Mouse (Mus musculus) common myeloid progenitor, adult 5-6 weeks (primary cell): Measurements from ENCODE around the gene Rnf225. TPM values are rescaled to one million over a fixed set of nuclear protein-coding genes. Genes with fewer than 3 reads are reported as not detected.
"Not testable (repeated sequence)": the region's sequence is repeated elsewhere in the genome, so short reads cannot be mapped to it uniquely, and the experiment has no call there.

Experiments used
- ATAC-seq: replicated peaks from 2 replicates; pipeline ENCODE4 v1.8.0; 2016; ENCODE audit warnings: low read depth, mild to moderate bottlenecking, moderate TSS enrichment, inconsistent platforms; ENCODE audit not compliant: poor library complexity, severe bottlenecking
- total RNA-seq: library from RNA; stranded (forward); fragments of 200-1000, 187-1606 nt; gene quantifications from 2 replicates; pipeline ENCODE4 v1.2.3, GENCODE M21; 2017

The Rnf225 gene
- 0.24 and 0.55 TPM in 2 replicates for total RNA-seq

DNA sequence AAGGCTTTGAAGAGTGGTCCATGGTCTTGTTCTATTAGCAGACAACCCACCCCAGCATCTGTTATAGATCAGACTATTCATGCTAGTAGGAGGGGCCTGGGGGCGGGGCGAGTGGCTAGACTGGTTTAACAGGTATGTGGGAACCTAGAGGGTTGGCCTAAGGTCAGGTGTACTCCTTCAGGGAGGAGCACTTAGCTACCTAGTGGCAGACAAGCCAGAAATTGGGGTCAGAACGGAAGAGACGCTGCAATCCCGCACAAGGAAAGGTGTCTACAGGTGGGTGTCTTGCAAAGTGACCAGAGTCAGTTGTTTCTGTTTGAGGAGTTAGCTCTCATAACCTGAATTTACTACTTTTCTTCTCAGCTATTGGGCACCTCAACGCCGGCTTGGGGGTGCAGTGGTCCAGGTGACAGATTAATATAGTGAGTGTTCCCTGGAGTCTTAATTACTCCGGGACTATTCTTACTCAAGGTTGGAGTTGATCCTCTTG lies at the start of gene Rnf225:
Rnf225 (plus strand) TSS at position 226 of the 490 bp plus-strand sequence.
- ATAC-seq = no peak

DNA sequence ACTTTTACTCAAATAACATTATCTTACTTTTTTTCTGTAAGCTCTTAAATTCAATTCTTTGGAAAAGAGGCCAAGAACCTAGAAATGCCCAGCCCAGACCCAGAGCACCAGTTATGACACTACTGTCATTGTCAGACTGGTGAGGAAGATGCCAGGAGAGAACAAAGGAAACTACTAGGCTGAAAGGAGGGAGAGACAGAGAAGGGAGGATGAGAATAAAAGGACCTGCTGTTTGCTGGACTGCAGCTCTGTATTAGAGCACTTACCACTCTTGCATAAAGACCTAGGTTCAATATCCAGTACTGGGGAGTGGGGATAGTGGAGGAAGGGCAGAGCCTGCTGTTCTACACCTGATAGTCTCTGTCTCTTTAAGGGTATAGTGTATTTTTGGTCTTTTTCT lies 47.2 kb upstream of the Rnf225 start:
- ATAC-seq = no peak

GRCm38 (mm10) chr7:12880497-12880896 lies 46.7 kb upstream of the Rnf225 start:
- not testable (repeated sequence) for ATAC-seq

DNA sequence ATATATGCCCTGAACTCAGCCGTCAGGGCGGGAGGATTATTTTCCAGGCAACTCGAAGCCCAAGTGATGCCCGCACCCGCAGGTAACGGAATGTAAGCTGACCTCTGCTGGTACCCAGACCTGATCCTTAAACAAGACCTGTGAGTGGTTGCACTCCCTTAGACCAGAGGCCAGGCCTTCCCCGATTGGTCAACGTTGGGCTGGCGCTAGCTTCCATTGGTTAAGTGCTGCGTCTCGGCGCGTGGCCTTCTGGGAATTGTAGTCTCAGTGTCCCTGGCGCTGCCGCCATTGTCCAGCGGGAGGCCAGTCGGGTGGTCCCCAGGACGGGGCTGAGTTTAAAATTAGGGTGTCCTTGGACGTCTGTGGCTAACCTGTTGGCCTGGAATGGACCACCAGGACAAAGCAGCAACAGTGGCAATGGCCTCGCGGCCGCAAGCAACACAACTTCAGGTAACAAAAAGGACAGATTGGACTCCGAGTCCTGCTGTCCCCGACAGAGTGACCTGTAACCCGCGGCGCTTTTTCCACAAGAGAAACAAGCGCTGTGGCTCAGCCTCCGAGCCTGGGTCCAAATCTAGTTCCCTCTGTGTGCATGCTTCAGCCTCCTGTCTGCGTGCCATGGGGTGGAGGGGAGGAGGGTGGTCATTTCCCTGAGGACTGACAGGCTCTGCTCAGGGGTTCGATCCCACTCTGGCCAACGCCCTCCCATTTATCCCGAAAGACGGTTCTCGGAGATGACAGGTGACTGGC lies 46.1 kb upstream of the Rnf225 start, which contains the start of gene Zfp128:
Zfp128 (plus strand) TSS at position 267 of the 750 bp plus-strand sequence.
- ATAC-seq = peak; percentile 100

GRCm38 (mm10) chr7:12886563-12887266 lies 40.5 kb upstream of the Rnf225 start:
- 0 out of 2 replicates have a peak, but pooled peaks have one; percentile 11 for ATAC-seq

- ATAC-seq = peak; percentile 79
Measured at GRCm38 (mm10) chr7:12887585-12887984, 39.6 kb upstream of the Rnf225 start.

- no peak for ATAC-seq
Measured at GRCm38 (mm10) chr7:12890928-12891327, 36.3 kb upstream of the Rnf225 start.

DNA sequence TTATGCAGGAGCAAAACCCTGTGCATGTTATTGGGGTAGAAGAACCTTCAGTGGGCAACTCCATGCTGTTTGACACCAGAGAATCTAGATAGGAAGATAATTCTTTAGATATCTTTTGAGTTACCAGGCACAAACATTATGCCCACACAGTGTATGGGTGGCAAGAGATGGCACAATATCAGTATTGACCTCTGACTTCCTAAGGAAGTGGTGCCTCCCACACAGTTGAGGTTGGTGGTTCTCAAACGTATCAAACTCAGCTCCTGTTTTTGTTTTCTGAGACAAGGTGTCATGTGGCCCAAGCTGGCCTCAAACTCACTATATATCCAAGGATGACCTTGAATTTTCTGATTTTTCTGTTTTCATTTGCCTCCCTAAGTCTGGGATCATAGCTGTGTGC lies 35.9 kb upstream of the Rnf225 start:
- no peak for ATAC-seq

DNA sequence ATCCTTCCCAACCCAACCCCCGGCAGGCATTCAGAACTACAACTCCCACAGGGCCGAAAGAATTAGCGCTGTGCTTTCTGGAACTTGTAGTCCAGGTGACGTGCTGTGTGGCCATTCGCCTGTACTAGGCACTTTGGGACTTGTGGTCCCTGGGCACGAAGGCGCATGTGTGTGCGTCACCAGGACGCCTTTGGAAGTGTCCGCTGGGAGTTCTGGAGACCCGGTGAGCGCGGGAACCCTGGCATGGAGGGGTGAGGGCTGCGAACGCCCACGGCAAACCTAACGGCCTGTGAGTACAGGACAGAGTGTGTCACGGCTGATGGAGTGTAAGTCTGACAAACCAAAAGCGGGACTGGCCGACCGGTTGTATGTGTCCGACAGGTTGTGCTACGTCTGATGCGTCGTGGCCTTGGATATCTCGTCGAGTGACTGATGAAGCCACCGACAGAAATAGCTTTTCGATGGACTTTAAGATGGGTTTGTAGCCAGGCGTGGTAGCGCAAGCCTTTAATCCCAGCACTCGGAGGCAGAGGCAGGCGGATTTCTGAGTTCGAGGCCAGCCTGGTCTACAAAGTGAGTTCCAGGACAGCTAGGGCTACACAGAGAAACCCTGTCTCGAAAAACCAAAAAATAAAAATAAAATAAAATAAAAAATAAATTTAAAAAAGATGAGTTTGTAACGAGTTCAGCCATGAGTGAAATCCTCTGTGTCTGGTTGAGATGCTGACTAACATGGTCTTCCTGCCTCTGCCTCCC lies 29.4 kb upstream of the Rnf225 start, which contains the start of gene Zscan22:
Zscan22 (plus strand) TSS at position 161 of the 756 bp plus-strand sequence.
- ATAC-seq = peak; percentile 100

DNA sequence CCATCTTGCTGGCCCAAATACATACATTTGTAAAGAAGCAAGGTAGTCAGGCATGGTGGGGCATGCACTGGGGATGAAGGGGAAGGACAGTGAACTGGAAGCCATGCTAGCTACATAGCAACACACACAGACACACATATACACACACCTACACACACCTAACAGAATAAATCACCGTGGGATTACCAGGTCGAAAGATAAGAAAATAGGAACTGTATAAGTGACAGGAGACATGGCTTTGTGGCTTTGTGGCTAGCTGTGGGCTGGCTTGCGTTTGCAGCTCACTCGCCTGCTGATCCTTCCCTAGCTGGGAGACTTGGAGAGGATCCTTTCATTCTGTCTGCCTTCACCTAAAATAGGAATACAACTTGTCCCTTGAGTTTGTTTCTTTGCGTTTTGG lies 25.7 kb upstream of the Rnf225 start:
- ATAC-seq = no peak

DNA sequence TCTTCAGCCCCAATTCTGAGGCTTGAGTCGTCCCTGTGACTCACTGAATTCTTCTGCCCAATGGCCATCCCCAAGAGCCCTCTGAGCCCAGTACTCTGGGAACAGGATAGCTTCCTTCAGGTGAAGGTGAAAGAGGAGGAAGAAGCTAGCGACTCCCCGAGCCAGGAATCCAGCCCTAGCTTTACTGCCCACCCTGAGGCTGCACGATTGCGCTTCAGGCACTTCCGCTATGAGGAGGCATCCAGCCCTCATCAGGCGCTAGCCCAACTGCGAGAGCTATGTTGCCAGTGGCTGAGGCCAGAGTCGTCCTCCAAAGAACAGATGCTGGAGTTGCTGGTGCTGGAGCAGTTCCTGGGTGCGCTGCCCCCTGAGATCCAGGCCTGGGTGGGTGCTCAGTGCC lies 23.6 kb upstream of the Rnf225 start:
- ATAC-seq = peak; percentile 94

DNA sequence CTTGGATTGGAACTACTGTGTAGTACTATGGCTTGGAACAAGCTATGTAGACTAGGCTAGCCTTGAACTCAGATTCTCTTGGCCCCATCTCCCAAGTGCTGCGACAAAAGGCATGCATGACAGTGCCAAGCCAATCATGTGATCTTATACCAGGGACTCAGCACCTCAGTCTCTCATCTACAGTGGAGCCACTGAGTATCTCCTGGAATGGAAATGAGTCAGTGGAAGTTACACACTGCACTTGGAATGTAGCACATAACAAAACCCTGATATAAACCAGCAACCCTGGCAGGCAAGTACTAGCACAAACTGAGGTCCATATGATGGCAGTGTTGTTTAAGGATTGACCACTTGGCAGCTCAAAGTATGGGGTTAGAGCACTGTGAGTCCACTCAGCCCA lies 22.1 kb upstream of the Rnf225 start:
- ATAC-seq = no peak

DNA sequence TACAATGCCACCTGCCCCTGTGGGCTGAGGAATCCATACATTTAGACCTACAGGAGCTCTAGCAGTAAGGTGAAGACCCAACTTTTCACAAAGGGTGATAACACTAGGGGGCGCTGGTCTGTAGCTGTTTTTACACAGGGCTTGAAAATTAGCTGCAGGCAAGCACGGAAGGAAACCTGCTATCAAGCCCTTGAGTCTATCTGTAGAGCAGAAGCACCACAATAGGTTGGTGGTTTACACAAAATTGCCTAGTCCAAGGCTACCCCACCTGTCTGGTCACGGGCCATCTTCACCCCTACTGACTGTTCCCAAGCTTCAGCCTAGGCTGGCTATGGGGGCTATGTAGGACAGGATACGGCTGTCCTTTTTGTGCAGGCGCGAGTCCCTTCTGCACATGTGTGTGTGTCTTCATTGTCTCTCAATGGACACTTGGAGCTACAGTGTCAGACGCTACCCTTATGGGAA lies 17.7 kb upstream of the Rnf225 start:
- peak; percentile 67 for ATAC-seq

DNA sequence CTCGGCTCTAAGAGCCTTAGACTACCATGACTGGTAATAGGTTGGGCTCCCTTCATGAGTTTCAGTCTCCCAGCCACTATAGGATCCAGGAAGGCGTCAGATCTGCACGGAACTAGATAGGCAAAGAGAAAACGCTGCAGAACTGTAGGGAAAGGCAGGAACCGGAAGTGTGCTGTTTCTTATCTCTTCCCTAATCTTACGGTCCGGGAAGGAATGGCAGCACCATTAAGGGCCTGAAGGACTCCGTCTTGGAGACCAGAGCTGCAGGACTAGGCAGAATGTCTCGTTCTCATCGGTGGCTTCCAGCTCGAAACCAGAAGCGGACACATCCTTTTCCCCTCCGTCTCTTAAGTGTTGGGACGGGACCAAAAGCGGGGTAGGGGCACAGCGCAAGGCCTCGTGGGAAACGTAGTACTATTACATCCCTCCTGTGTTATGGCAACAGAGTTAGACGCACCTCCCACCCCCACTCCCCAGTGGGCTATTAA lies 17.0 kb upstream of the Rnf225 start:
- peak; percentile 79 for ATAC-seq

GRCm38 (mm10) chr7:12913556-12913955 lies 13.7 kb upstream of the Rnf225 start:
- ATAC-seq = no peak

GRCm38 (mm10) chr7:12920495-12920894 lies 6.7 kb upstream of the Rnf225 start:
- ATAC-seq = not testable (repeated sequence)

DNA sequence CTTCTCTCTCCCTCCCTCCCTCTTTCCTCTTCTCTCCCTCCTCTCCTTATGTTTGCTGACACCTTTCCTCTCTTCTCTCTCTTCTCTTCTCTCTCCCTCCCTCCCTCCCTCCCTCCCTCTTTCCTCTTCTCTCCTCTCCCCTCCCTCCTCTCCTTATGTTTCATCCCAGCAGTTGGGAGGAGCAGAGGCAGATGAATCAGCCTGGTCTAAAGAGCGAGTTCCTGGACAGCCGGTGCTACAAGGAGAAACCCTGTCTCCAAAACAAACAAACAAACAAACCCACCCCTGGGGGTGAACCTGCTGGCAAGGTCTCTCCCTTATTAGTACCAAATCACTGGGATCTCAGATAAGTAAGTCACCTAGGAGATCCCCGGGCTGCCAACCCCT lies 5.9 kb upstream of the Rnf225 start:
- no peak for ATAC-seq

DNA sequence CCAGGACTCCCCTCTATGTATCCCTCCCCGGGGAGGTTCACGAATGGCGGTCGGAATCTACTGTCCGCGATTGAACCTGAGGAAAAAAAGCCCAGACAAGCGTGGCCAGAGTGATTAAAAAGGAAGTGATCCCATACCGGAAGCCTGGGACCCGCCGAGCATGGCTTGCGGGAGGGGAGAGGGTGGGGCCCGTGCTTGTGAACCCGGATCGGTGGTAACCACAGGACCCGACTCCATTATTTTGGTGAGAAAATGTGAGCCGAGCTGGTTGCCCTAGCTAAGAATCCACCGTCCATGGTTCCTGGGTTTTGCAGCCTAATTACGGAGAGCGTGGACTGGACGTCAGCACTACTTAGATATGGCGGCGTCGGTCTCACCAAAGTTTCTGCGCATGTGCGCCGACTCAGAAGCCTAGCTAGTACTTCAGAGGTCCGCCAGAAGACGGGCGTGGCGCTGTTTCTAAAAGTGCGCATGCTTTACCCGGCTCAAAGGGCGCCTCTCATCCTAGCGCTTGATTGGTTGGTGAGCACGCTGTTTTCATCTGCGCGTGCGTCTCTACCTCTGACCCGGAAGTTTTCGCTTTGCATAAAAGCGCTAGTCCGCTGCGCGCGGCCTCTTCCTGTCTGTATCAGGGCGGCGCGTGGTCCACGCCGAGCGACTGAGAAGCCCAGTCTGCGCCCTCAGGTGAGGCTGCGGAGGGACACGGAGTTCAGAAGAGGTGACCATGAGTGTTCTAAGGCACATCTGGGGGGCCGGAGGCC lies 5.3 kb upstream of the Rnf225 start, which contains the start of gene Rps5:
Rps5 (plus strand) TSS at position 586 of the 761 bp plus-strand sequence.
- peak; percentile 89 for ATAC-seq

GRCm38 (mm10) chr7:12922729-12923128 lies 4.5 kb upstream of the Rnf225 start:
- no peak for ATAC-seq
